Mouse (Mus musculus) embryonic facial prominence, embryonic 13.5 days (tissue): ENCODE results near the gene Sash3. TPM values are rescaled to one million over a fixed set of nuclear protein-coding genes. Genes with fewer than 3 reads are reported as not detected.

ENCODE experiments used
- ATAC-seq: fragments of 200-750 bp; cut with Nextera tagmentation; 2 replicates; pipeline ENCODE4 v1.8.0; 2017; ENCODE audit warnings: low read depth; ENCODE audit not compliant: insufficient number of reproducible peaks, insufficient read depth, low FRiP score, low TSS enrichment
- H3K27ac ChIP-seq: fragments of 300-500 bp; sonication (generic); 2 replicates; pipeline ENCODE4 v1.5.1; 2015; ENCODE audit warnings: moderate library complexity, mild to moderate bottlenecking, inconsistent platforms
- H3K27me3 ChIP-seq: fragments of 300-500 bp; sonication (generic); 2 replicates; pipeline ENCODE4 v1.6.1; 2015; ENCODE audit warnings: mild to moderate bottlenecking, inconsistent platforms
- H3K36me3 ChIP-seq: fragments of 300-500 bp; sonication (generic); 2 replicates; pipeline ENCODE4 v1.6.1; 2015; ENCODE audit warnings: mild to moderate bottlenecking, inconsistent platforms
- H3K4me1 ChIP-seq: fragments of 300-500 bp; sonication (generic); 2 replicates; pipeline ENCODE4 v1.6.1; 2015; ENCODE audit warnings: inconsistent platforms
- H3K4me2 ChIP-seq: fragments of 300-500 bp; sonication (generic); 2 replicates; pipeline ENCODE4 v1.6.1; 2015; ENCODE audit warnings: moderate library complexity, mild to moderate bottlenecking, inconsistent platforms
- H3K4me3 ChIP-seq: fragments of 300-500 bp; sonication (generic); 2 replicates; pipeline ENCODE4 v1.5.1; 2015; ENCODE audit warnings: mild to moderate bottlenecking, inconsistent platforms
- H3K9ac ChIP-seq: fragments of 300-500 bp; sonication (generic); 2 replicates; pipeline ENCODE4 v1.6.1; 2015; ENCODE audit warnings: mild to moderate bottlenecking, inconsistent platforms
- H3K9me3 ChIP-seq: fragments of 300-500 bp; sonication (generic); 2 replicates; pipeline ENCODE4 v1.6.1; 2016; ENCODE audit warnings: inconsistent platforms
- WGBS: fragments of 180-500 bp; shearing (Covaris S2); methylation state at CpG from one replicate; pipeline ENCODE4 v1.1.7; 2015; ENCODE audit warnings: mixed read lengths; 5-methylcytosine and 5-hydroxymethylcytosine counted together
- polyA plus RNA-seq: library from polyadenylated mRNA; unstranded; fragments of >200 nt; fragmentation: Nextera tagmentation; extraction: Ambion mirVana; gene quantifications from 2 replicates; pipeline ENCODE4 v1.2.1, GENCODE M21; 2015

Gene Sash3
- 1.6 and 1.8 TPM in 2 replicates for polyA plus RNA-seq

- no peaks in the 10 kb centered on the region for H3K27me3 ChIP-seq
- no peak within 1 kb of the TSS for H3K9ac ChIP-seq
- ATAC-seq, result no peak
- no peaks in the 10 kb centered on the region for H3K36me3 ChIP-seq
- H3K4me2 ChIP-seq, result no peak within 1 kb of the TSS
- H3K9me3 ChIP-seq, result no peaks in the 10 kb centered on the region
- H3K27ac ChIP-seq, result no peak within 1 kb of the TSS
- 80% methylated on average over 4 of the region's 4 CpGs for WGBS
- H3K4me3 ChIP-seq, result no peak within 1 kb of the TSS
- H3K4me1 ChIP-seq, result no peaks in the 10 kb centered on the region
Observed at GRCm38 (mm10) chrX:48146262-48146661, at the start of gene Sash3. Gene Sash3, plus strand, starts transcription at chrX:48146436.

GRCm38 (mm10) chrX:48096580-48096979, 49.7 kb upstream of the Sash3 start:
- Histone ChIP-seq H3K9me3 (no peaks in the 10 kb centered on the region), H3K4me3 (no peak overlapping the region), H3K4me2 (no peak overlapping the region), H3K36me3 (no peaks in the 10 kb centered on the region), H3K27ac (no peak overlapping the region), H3K4me1 (no peaks in the 10 kb centered on the region), H3K9ac (no peak overlapping the region), H3K27me3 (no peaks in the 10 kb centered on the region)
- 78% methylated on average over 8 of the region's 8 CpGs for WGBS
- no peak for ATAC-seq

- 77% methylated on average over 9 of the region's 9 CpGs for WGBS
Observed at GRCm38 (mm10) chrX:48098470-48099129, 47.6 kb upstream of the Sash3 start.

DNA sequence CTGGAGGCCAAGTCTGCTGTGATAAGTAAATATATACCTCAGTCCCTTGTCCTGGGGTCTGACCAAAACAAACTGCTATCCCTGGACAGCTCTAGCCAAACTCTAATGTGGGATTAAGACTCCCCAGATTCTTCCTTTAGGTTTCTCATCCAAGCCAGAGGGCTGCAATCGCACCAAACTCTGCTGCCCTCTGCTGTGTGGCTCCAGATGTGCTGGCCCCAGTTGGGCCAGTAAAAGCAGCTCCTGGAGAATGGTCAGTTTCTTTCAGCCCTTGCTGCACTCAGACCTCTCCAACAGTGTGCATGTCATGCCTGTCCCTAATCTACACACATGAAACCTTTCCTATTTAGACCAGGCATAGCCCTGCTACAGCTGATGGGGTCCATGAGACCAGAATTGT, 46.4 kb upstream of the Sash3 start:
- H3K4me2 ChIP-seq, result no peak overlapping the region
- 40% methylated on average over 1 of the region's 1 CpGs for WGBS

More at GRCm38 (mm10) chrX:48098470-48099129, 47.6 kb upstream of the Sash3 start:
- Histone ChIP-seq H3K4me2 (no peak overlapping the region), H3K4me1 (no peaks in the 10 kb centered on the region), H3K4me3 (no peak overlapping the region), H3K36me3 (no peaks in the 10 kb centered on the region), H3K27ac (no peak overlapping the region), H3K9me3 (no peaks in the 10 kb centered on the region), H3K9ac (no peak overlapping the region), H3K27me3 (no peaks in the 10 kb centered on the region)
- ATAC-seq, result no peak

DNA sequence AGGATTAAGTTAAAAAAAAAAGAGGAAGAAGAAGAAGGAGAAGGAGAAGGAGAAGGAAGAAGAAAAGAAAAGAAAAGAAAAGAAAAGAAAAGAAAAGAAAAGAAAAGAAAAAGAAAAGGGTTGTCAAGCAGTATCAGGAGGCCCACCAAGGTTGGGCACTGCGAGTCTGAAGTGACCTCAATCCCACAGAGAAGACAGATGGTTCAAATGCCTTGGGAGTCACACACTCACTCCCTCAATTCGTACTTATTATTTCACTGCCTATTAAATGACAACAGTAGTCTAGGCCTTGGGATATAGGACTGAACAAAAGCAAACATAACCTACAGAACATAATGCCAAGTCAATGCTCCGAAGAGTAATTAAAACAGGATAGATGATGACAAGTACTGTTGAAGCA, 43.0 kb upstream of the Sash3 start:
- Histone ChIP-seq H3K9ac (no peak overlapping the region), H3K4me1 (peaks cover 2% of the 10 kb centered on the region; the same call in 1 of the 2 replicates), H3K36me3 (no peaks in the 10 kb centered on the region), H3K27me3 (no peaks in the 10 kb centered on the region), H3K9me3 (no peaks in the 10 kb centered on the region), H3K4me3 (no peak overlapping the region), H3K27ac (no peak overlapping the region), H3K4me2 (no peak overlapping the region)
- ATAC-seq, result no peak
- WGBS, result 89% methylated on average over 3 of the region's 3 CpGs

More for the DNA sequence above, 46.4 kb upstream of the Sash3 start:
- Histone ChIP-seq H3K4me1 (no peaks in the 10 kb centered on the region), H3K36me3 (no peaks in the 10 kb centered on the region), H3K27me3 (no peaks in the 10 kb centered on the region), H3K4me3 (no peak overlapping the region), H3K9ac (no peak overlapping the region), H3K9me3 (no peaks in the 10 kb centered on the region), H3K27ac (no peak overlapping the region)
- ATAC-seq, result no peak

- ATAC-seq, result no peak
- WGBS, result 76% methylated on average over 7 of the region's 7 CpGs
- no peak overlapping the region for H3K4me2 ChIP-seq
Observed at GRCm38 (mm10) chrX:48104736-48105441, 41.3 kb upstream of the Sash3 start.

DNA sequence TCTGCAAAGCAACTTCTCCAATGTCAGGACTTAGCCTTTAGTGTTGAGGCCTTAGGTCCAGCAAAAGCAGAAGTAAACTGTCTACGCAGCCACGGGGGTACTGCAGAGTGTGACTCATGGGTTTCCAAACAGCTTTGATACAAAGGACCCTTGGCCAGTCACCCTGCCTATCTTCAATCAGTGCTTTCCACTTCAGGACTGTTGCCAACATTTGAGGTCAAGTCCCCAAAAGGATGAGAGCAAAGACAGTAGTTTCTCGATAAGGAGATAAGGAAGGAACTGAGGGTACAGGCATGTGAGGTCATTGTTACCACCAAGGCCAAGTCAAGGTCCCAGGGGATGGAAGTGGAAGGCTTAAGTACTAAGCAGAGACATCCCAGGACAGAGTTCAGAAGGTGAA, 40.0 kb upstream of the Sash3 start:
- no peak overlapping the region for H3K4me3 ChIP-seq
- H3K36me3 ChIP-seq, result no peaks in the 10 kb centered on the region
- 82% methylated on average over 3 of the region's 3 CpGs for WGBS
- H3K9me3 ChIP-seq, result no peaks in the 10 kb centered on the region
- no peaks in the 10 kb centered on the region for H3K27me3 ChIP-seq
- H3K27ac ChIP-seq, result no peak overlapping the region
- H3K9ac ChIP-seq, result no peak overlapping the region
- no peak overlapping the region for H3K4me2 ChIP-seq
- peaks cover 14% of the 10 kb centered on the region; the same call in 1 of the 2 replicates for H3K4me1 ChIP-seq
- no peak for ATAC-seq

More at GRCm38 (mm10) chrX:48104736-48105441, 41.3 kb upstream of the Sash3 start:
- H3K27me3 ChIP-seq, result no peaks in the 10 kb centered on the region
- no peaks in the 10 kb centered on the region for H3K36me3 ChIP-seq
- peaks cover 14% of the 10 kb centered on the region; the same call in 1 of the 2 replicates for H3K4me1 ChIP-seq
- no peaks in the 10 kb centered on the region for H3K9me3 ChIP-seq
- no peak overlapping the region for H3K9ac ChIP-seq
- no peak overlapping the region for H3K4me3 ChIP-seq
- H3K27ac ChIP-seq, result no peak overlapping the region

DNA sequence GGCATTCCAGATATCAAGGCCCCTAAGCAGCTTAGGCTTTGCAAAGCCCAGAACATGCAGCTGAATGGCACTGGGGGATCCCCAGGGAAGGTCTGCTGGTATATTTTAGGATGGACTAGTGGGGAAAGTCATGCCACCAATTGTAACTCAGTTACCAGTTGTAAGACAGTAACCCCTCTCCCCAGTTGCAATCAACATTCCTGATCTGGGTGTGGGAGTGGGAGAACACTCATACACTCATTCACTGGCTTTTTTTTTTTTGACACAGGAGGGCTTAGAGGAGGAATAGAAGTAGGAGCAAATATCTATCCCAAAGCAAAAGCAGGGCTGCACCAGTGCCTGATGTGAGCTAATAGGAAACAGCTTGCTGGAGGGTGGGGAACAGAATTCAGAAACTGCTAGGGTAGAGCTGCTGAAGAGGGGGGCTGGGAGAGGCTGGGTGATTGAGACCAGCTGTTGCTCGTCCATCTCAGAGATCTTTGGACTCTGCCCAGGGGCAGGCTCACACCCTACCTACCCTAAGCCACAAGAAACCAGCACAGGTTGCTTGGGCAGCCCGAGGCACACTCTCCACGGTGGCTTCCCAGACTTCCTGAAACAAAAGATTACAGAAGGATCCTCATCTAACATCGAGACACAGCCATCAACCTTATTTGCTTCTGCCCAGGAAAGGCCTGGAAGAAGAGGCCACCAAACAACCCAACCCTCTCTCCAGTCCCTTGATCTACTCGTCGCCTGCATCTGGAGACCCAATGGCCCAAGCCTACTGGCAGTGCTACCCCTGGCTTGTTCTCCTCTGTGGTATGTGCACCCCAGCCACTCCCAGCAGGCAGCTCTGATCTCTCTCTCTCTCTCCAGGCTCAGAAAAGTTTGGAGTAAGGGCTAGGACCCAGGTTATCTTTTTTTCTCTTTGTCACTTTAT, 37.6 kb upstream of the Sash3 start, which contains the start of gene Xpnpep2:
Gene Xpnpep2, plus strand, starts transcription at position 332 of the 922 bp plus-strand sequence.
- Histone ChIP-seq H3K9ac (no peak within 1 kb of the TSS), H3K4me1 (peaks cover 14% of the 10 kb centered on the region; the same call in 1 of the 2 replicates), H3K4me2 (peak within 1 kb of the TSS; percentile 33), H3K27ac (peak within 1 kb of the TSS; percentile 90), H3K4me3 (no peak within 1 kb of the TSS), H3K9me3 (no peaks in the 10 kb centered on the region), H3K27me3 (no peaks in the 10 kb centered on the region; the same call in 1 of the 2 replicates), H3K36me3 (no peaks in the 10 kb centered on the region)
- WGBS, result 31% methylated on average over 6 of the region's 6 CpGs
- peak; percentile 76 for ATAC-seq

- peak overlapping the region; percentile 90 for H3K27ac ChIP-seq
- no peak overlapping the region for H3K4me3 ChIP-seq
- H3K9me3 ChIP-seq, result no peaks in the 10 kb centered on the region
- no peak overlapping the region for H3K9ac ChIP-seq
- H3K4me1 ChIP-seq, result peaks cover 14% of the 10 kb centered on the region; the same call in 1 of the 2 replicates
- 0 out of 2 replicates have a peak overlapping the region, but pooled peaks have one; percentile 33 for H3K4me2 ChIP-seq
- 77% methylated on average over 3 of the region's 3 CpGs for WGBS
- no peak for ATAC-seq
- no peaks in the 10 kb centered on the region; the same call in 1 of the 2 replicates for H3K27me3 ChIP-seq
- H3K36me3 ChIP-seq, result no peaks in the 10 kb centered on the region
Observed at GRCm38 (mm10) chrX:48109316-48109655, 37.0 kb upstream of the Sash3 start.

- Histone ChIP-seq H3K9ac (no peak overlapping the region), H3K4me1 (no peaks in the 10 kb centered on the region), H3K9me3 (no peaks in the 10 kb centered on the region), H3K27me3 (no peaks in the 10 kb centered on the region), H3K4me3 (no peak overlapping the region), H3K27ac (no peak overlapping the region), H3K4me2 (no peak overlapping the region), H3K36me3 (no peaks in the 10 kb centered on the region)
- ATAC-seq, result no peak
Observed at GRCm38 (mm10) chrX:48119294-48119693, 26.9 kb upstream of the Sash3 start.
